In the genomic region with DNA sequence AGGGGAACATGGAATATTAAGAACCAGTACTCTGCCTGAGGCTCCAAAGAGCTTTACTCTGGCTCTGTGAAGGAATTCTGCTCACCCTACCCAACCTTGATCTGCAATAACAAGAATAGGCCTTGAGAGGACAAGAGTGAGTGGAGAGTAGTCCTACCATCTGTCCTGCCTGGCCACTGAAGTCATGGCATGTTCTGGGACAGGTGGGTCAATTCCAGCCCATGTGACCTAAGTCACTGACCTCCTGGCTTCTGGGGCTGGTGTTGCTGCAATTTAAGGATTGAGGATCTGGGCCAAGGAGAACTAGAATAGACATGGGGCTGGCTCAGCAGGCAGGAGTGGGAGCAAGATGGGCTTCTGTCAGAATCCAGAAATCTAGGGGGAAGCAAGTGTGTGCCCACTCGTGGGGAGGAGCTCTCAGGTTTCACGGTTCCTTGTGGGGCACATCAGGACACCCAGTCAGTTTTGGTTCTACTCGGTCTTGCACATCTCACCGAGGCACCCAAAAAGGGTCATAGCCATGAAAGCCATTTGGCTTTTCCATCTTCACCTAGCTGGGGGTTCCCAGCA, we compare ENCODE assay signal across 11 mouse cellular contexts. TPM values are rescaled to one million over a fixed set of nuclear protein-coding genes. Genes with fewer than 3 reads are reported as not detected.
DNase-seq lines count a peak whose midpoint lies in the region; ATAC-seq lines count a peak whose summit lies in the region.
"Had no signal": no experiment of that assay in that cellular context is flagged by ENCODE, and none has a peak within 500 bp of the region (broad histone marks: within the 10 kb centered on the region; RNA-seq: fewer than 3 reads in every experiment).

No protein-coding gene starts in this region.

- H3K4me1 ChIP-seq in lung, embryonic 15.5 days: peaks cover 10% of the 10 kb centered on the region
- H3K4me1 ChIP-seq in hindbrain, embryonic 10.5 days (replicated peaks): peaks cover 15% of the 10 kb centered on the region
- peaks cover 4% of the 10 kb centered on the region; the same call in 1 of the 2 replicates for H3K4me1 ChIP-seq in neural tube, embryonic 14.5 days (ENCODE audit: control insufficient read depth, insufficient read depth, low read length)

- no peak overlapping the region for H3K27ac ChIP-seq in lung, embryonic 15.5 days
- no peak overlapping the region for H3K27ac ChIP-seq in hindbrain, embryonic 10.5 days
- no peak overlapping the region for H3K27ac ChIP-seq in neural tube, embryonic 14.5 days (ENCODE audit: low read depth, low read length)

- no peaks in the 10 kb centered on the region for H3K36me3 ChIP-seq in lung, embryonic 15.5 days
- no peaks in the 10 kb centered on the region for H3K36me3 ChIP-seq in hindbrain, embryonic 10.5 days
- H3K36me3 ChIP-seq in neural tube, embryonic 14.5 days (ENCODE audit: control insufficient read depth, insufficient read depth, low read length): peaks cover 18% of the 10 kb centered on the region

- H3K9me3 ChIP-seq in lung, embryonic 15.5 days: no peaks in the 10 kb centered on the region
- no peaks in the 10 kb centered on the region for H3K9me3 ChIP-seq in hindbrain, embryonic 10.5 days
- H3K9me3 ChIP-seq in neural tube, embryonic 14.5 days (ENCODE audit: control insufficient read depth, low read length): no peaks in the 10 kb centered on the region

- H3K4me3 ChIP-seq in lung, embryonic 15.5 days: peak overlapping the region; percentile 38; the same call in 1 of the 2 replicates
- H3K4me3 ChIP-seq in hindbrain, embryonic 10.5 days: peak overlapping the region; percentile 60
- H3K4me3 ChIP-seq in neural tube, embryonic 14.5 days (ENCODE audit: low read depth, low read length): peak overlapping the region; percentile 32

- H3K4me2 ChIP-seq in lung, embryonic 15.5 days: peak overlapping the region; percentile 91
- peak overlapping the region; percentile 64; the same call in 1 of the 2 replicates for H3K4me2 ChIP-seq in neural tube, embryonic 14.5 days (ENCODE audit: low read depth, low read length)

- DNase-seq in gastrocnemius, adult 8-10 months (ENCODE audit: low spot score in 2 of 2): peak; percentile 50 to 70
- no peak for DNase-seq in gastrocnemius, postnatal 4 days (ENCODE audit: low spot score in 2 of 2)
- DNase-seq in lung, postnatal 14 days: no peak
- DNase-seq in hindbrain, embryonic 10.5 days (ENCODE audit: low spot score): no peak
- DNase-seq in adrenal gland, postnatal 36 days: no peak
- DNase-seq in cerebellum, postnatal 4 days (ENCODE audit: low spot score in 2 of 2): no peak

- 41% methylated on average over 4 of the region's 4 CpGs for WGBS in lung, embryonic 15.5 days
- WGBS in hindbrain, embryonic 10.5 days: 52% methylated on average over 4 of the region's 4 CpGs
- 60% methylated on average over 4 of the region's 4 CpGs for WGBS in neural tube, embryonic 14.5 days

- no peak overlapping the region for H3K9ac ChIP-seq in lung, embryonic 15.5 days
- H3K9ac ChIP-seq in neural tube, embryonic 14.5 days (replicated peaks; ENCODE audit: low read depth, low read length): no peak overlapping the region

- peaks cover 41% of the 10 kb centered on the region for H3K27me3 ChIP-seq in lung, embryonic 15.5 days
- peaks cover 89% of the 10 kb centered on the region for H3K27me3 ChIP-seq in hindbrain, embryonic 10.5 days (ENCODE audit: insufficient read depth, poor library complexity, severe bottlenecking)
- peaks cover 4% of the 10 kb centered on the region; the same call in 1 of the 2 replicates for H3K27me3 ChIP-seq in neural tube, embryonic 14.5 days (ENCODE audit: control insufficient read depth, insufficient read depth, low read length)

- no peak for ATAC-seq in lung, embryonic 15.5 days (ENCODE audit: borderline replicate concordance, extremely low read depth, low FRiP score, low TSS enrichment)
- ATAC-seq in neural tube, embryonic 14.5 days (ENCODE audit: low read depth): 0 out of 2 replicates have a peak, but pooled peaks have one; percentile 3
- ATAC-seq: activated CD4-positive, CD25-positive, alpha-beta regulatory T cell, adult 4 months had no signal

RNA-seq across cellular contexts. Expression of a gene that starts 9.8 kb away (rescaled TPM):
- total RNA-seq in gastrocnemius, adult 8-10 months (2022): 1,000 to 10,000 TPM; 1,913 to 2,067 (median 2,007) TPM
- total RNA-seq in gastrocnemius, postnatal 4 days (2021): 100 to 1,000 TPM; 639 to 677 TPM
- 0.31 and 0.54 TPM in 2 replicates for polyA plus RNA-seq in lung, embryonic 15.5 days (2015; fragmentation: Nextera tagmentation; extraction: Ambion mirVana)
- 0.47 TPM in 1 of 2 replicates, not detected in the other for polyA plus RNA-seq in hindbrain, embryonic 10.5 days (2016; fragmentation: Nextera tagmentation; extraction: Ambion mirVana)
- 17.5 and 24.4 TPM in 2 replicates for polyA plus RNA-seq in neural tube, embryonic 14.5 days (2014; fragmentation: Nextera tagmentation; extraction: Ambion mirVana)
- 10 to 100 TPM; 33.0 to 40.3 TPM for total RNA-seq in adrenal gland, postnatal 36 days (2021)
- polyA plus RNA-seq: activated CD4-positive, CD25-positive, alpha-beta regulatory T cell, adult 4 months; liver, embryonic 16.5 days had no signal

RNA-seq across cellular contexts. Expression of a gene that starts 12.0 kb away (rescaled TPM):
- under 1 TPM in 2 of 4 experiments, not detected in 2; 0.15 to 0.19 TPM for total RNA-seq in gastrocnemius, adult 8-10 months (2022)
- total RNA-seq in gastrocnemius, postnatal 4 days (2021): not detected
- polyA plus RNA-seq in lung, embryonic 15.5 days (2015; fragmentation: Nextera tagmentation; extraction: Ambion mirVana): 0.14 and 0.29 TPM in 2 replicates
- 5.4 and 15.5 TPM in 2 replicates for polyA plus RNA-seq in hindbrain, embryonic 10.5 days (2016; fragmentation: Nextera tagmentation; extraction: Ambion mirVana)
- polyA plus RNA-seq in neural tube, embryonic 14.5 days (2014; fragmentation: Nextera tagmentation; extraction: Ambion mirVana): 56.7 and 60.6 TPM in 2 replicates
- total RNA-seq in adrenal gland, postnatal 36 days (2021): 1 to 10 TPM; 3.2 to 4.4 TPM
- polyA plus RNA-seq: activated CD4-positive, CD25-positive, alpha-beta regulatory T cell, adult 4 months; C2C12 had no signal

RNA-seq across cellular contexts. Expression of a gene that starts 40.0 kb away (rescaled TPM):
- total RNA-seq in gastrocnemius, adult 8-10 months (2022): 10 to 100 TPM; 38.4 to 43.8 (median 40.1) TPM
- 10 to 100 TPM; 67.4 to 71.2 TPM for total RNA-seq in gastrocnemius, postnatal 4 days (2021)
- polyA plus RNA-seq in lung, embryonic 15.5 days (2015; fragmentation: Nextera tagmentation; extraction: Ambion mirVana): 317 and 334 TPM in 2 replicates
- 324 and 415 TPM in 2 replicates for polyA plus RNA-seq in hindbrain, embryonic 10.5 days (2016; fragmentation: Nextera tagmentation; extraction: Ambion mirVana)
- polyA plus RNA-seq in neural tube, embryonic 14.5 days (2014; fragmentation: Nextera tagmentation; extraction: Ambion mirVana): 419 and 445 TPM in 2 replicates
- total RNA-seq in adrenal gland, postnatal 36 days (2021): 10 to 100 TPM; 76.6 to 81.8 TPM

RNA-seq across cellular contexts. Expression of a gene that starts 55.5 kb away (rescaled TPM):
- total RNA-seq in gastrocnemius, adult 8-10 months (2022): not detected
- under 1 TPM in 1 of 2 experiments, not detected in 1; 0.10 TPM for total RNA-seq in gastrocnemius, postnatal 4 days (2021)
- polyA plus RNA-seq in lung, embryonic 15.5 days (2015; fragmentation: Nextera tagmentation; extraction: Ambion mirVana): 0.05 TPM in 2 replicates
- polyA plus RNA-seq in hindbrain, embryonic 10.5 days (2016; fragmentation: Nextera tagmentation; extraction: Ambion mirVana): not detected in 2 replicates
- not detected in 2 replicates for polyA plus RNA-seq in neural tube, embryonic 14.5 days (2014; fragmentation: Nextera tagmentation; extraction: Ambion mirVana)
- total RNA-seq in adrenal gland, postnatal 36 days (2021): not detected
- polyA plus RNA-seq: activated CD4-positive, CD25-positive, alpha-beta regulatory T cell, adult 4 months; C2C12 had no signal

Comparison
In these comparisons a context has a peak if more than half of its experiments do, and no peak if none do; other contexts are left out.
1. DNase-seq: peak in gastrocnemius, adult 8-10 months (2 of 2); none in gastrocnemius, postnatal 4 days (0 of 2), lung, postnatal 14 days (single experiment), hindbrain, embryonic 10.5 days (single experiment), adrenal gland, postnatal 36 days (0 of 2) and cerebellum, postnatal 4 days (0 of 2).
2. RNA of a gene that starts 9.8 kb away (total RNA-seq): 1,913 to 2,067 TPM in gastrocnemius, adult 8-10 months and 639 to 677 TPM in gastrocnemius, postnatal 4 days; 33.0 to 40.3 TPM in adrenal gland, postnatal 36 days; every median in the first group is over 10 times any median in the second.
3. Peak in every context shown above with its lines, with median percentiles within 50 percentile points of each other: H3K4me3 ChIP-seq.